Mouse (Mus musculus) cerebellum, adult 2 months (tissue): Measurements from ENCODE around the gene Gpcpd1. TPM values are rescaled to one million over a fixed set of nuclear protein-coding genes. Genes with fewer than 3 reads are reported as not detected.
"Not testable (repeated sequence)": the region's sequence is repeated elsewhere in the genome, so short reads cannot be mapped to it uniquely, and the experiment has no call there.

Experiments
- DNase-seq, 2 experiments: peaks; one replicate each; pipeline ENCODE4 v3.0.0; 2021
- H3K27ac ChIP-seq: fragments of 200-500 bp; 2 replicates; pipeline ENCODE4 v1.5.1; 2012; ENCODE audit warnings: low read length, control low read depth, inconsistent platforms; ENCODE audit not compliant: insufficient read depth
- H3K27me3 ChIP-seq: fragments of 200-500 bp; 2 replicates; pipeline ENCODE4 v1.6.1; 2012; ENCODE audit warnings: inconsistent platforms, mild to moderate bottlenecking, low read length, moderate library complexity; ENCODE audit not compliant: control insufficient read depth, insufficient read depth
- H3K4me1 ChIP-seq: fragments of 200-500 bp; 2 replicates; pipeline ENCODE4 v1.6.1; 2011; ENCODE audit warnings: low read length; ENCODE audit not compliant: control insufficient read depth, insufficient read depth
- H3K4me3 ChIP-seq: fragments of 200-500 bp; replicated peaks from 2 replicates; pipeline ENCODE3; 2011; ENCODE audit warnings: mild to moderate bottlenecking, low read depth, low read length, control low read depth; ENCODE audit not compliant: insufficient read depth
- CTCF ChIP-seq: fragments of 200-500 bp; IDR thresholded peaks from 2 replicates; pipeline ENCODE4 v1.5.1; 2011; ENCODE audit warnings: low read depth, mild to moderate bottlenecking, control low read depth, low read length, moderate library complexity, borderline replicate concordance; ENCODE audit not compliant: insufficient read depth
- POLR2A ChIP-seq: fragments of 200-500 bp; IDR thresholded peaks from 2 replicates; pipeline ENCODE4 v1.6.1; 2011; ENCODE audit warnings: low read length, control low read depth, borderline replicate concordance; ENCODE audit not compliant: insufficient read depth
- WGBS: fragments of 180-500 bp; shearing (Covaris S2); methylation state at CpG from one replicate; pipeline ENCODE4 v1.1.7; 2018; 5-methylcytosine and 5-hydroxymethylcytosine counted together
- polyA plus RNA-seq: library from polyadenylated mRNA; depleted of rRNA; stranded (reverse); fragments of >200 nt; gene quantifications from 2 replicates; pipeline ENCODE4 v1.2.3, GENCODE M21; 2012

Gpcpd1 gene
- polyA plus RNA-seq, 1 experiment: 81.5 TPM

DNA sequence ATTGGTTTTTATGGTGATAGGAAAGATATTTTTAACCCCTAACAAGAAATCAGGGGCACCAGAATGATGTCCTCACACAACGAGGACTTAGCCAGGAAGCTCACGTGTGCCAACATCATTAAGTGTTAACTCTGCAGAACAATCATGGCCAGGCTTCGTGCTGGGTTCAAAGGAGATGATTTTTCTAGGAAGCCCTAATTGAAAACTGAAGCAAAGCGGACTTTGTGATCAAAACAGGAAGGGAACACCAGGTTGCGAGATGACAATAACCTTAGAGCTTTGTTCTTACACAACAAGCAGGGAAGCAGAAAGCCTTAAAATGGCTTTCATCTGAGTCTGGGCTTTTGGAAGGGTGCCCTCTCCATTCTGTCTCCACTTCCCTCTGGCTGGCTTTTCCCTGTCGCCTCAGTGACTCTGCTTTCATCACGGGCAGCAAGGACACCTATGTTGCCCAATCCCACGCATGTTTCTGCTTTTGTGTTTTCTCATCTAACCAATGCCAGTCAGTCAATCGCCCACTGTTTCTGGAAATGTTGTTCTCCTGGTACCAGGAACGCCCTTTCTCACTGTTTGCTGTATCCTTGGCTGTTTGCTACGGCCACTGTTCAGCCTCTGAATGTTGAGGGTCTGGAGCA lies 8.2 kb upstream of the Gpcpd1 start:
- 27% methylated on average over 11 of the region's 11 CpGs for WGBS
- TF ChIP-seq POLR2A (no peak), CTCF (no peak)
- no peaks in the 10 kb centered on the region for H3K27me3 ChIP-seq
- peak in 1 of 2 experiments; percentile 26 for DNase-seq
- no peak overlapping the region for H3K27ac ChIP-seq
- no peak overlapping the region for H3K4me3 ChIP-seq
- H3K4me1 ChIP-seq: peaks cover 3% of the 10 kb centered on the region; the same call in 1 of the 2 replicates

DNA sequence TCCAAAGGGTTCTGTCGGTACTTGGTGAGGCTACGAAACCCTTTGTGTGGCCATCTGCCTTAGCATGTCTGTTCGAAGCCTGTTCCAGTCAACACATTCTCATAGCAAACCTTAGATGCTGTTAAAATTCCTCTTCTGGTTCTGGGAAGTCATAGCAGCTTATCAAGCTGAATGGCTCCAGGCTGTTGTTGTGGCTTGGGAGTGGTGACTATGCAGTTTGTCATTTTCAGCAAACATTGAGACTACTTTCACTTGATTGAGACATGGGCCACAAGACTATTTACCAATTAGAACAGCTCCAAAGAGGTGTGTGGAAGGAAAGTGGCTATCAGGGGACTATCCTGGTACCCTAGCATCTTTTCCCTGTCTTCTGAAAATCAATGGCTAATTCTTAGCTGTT lies 4.6 kb upstream of the Gpcpd1 start:
- no peak overlapping the region for H3K4me3 ChIP-seq
- no peak overlapping the region for H3K27ac ChIP-seq
- peaks cover 3% of the 10 kb centered on the region; the same call in 1 of the 2 replicates for H3K4me1 ChIP-seq
- TF ChIP-seq CTCF (no peak), POLR2A (no peak)
- no peaks in the 10 kb centered on the region for H3K27me3 ChIP-seq
- WGBS: 92% methylated on average over 3 of the region's 3 CpGs
- DNase-seq: no peak

- H3K27me3 ChIP-seq, H3K27ac ChIP-seq, H3K4me3 ChIP-seq, H3K4me1 ChIP-seq, DNase-seq: not testable (repeated sequence)
- WGBS: 81% methylated on average over 3 of the region's 3 CpGs
Measured at GRCm38 (mm10) chr2:132591579-132591978, 4.0 kb upstream of the Gpcpd1 start.

DNA sequence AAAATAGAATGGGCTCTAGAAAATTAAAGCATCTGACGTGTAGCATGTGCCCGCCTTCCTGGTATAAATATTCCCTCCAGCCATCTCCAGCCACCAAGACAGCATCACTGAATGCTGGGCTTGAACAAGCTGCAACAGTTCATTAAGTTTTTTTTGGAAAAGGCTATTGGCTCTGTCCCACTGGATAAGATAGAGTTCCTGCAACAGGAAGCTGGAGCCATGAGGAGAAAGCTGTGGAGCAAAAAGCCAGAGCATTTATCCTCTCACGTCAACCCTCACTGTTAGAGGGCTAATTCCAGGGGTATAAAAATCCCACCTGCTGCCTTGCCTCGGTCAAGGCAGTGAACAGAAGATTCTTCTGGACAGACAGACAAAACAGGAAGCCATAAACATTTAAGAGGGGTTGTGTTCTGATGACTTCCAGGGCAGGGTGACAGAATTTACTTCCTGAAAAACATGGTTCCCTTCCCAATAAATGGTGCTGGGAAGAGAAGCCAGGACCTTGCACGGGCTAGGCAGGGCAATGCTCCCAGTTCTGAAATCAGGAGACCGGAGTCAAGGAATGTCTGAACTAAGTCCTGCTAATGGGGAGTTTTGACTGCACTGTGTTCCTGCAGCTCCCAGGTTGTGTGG lies 2.5 kb upstream of the Gpcpd1 start:
- TF ChIP-seq CTCF (no peak), POLR2A (no peak)
- H3K4me1 ChIP-seq: no peaks in the 10 kb centered on the region
- no peak overlapping the region for H3K4me3 ChIP-seq
- no peaks in the 10 kb centered on the region for H3K27me3 ChIP-seq
- DNase-seq: no peak
- 76% methylated on average over 6 of the region's 6 CpGs for WGBS
- no peak overlapping the region for H3K27ac ChIP-seq

GRCm38 (mm10) chr2:132586006-132586405 lies 1.5 kb downstream of the Gpcpd1 start:
- TF ChIP-seq POLR2A: no peak
- no peak for TF ChIP-seq CTCF
- Histone ChIP-seq H3K27me3 (no peaks in the 10 kb centered on the region), H3K27ac (no peak overlapping the region), H3K4me1 (no peaks in the 10 kb centered on the region), H3K4me3 (no peak overlapping the region)
- no peak for DNase-seq
- WGBS: 73% methylated on average over 3 of the region's 3 CpGs

DNA sequence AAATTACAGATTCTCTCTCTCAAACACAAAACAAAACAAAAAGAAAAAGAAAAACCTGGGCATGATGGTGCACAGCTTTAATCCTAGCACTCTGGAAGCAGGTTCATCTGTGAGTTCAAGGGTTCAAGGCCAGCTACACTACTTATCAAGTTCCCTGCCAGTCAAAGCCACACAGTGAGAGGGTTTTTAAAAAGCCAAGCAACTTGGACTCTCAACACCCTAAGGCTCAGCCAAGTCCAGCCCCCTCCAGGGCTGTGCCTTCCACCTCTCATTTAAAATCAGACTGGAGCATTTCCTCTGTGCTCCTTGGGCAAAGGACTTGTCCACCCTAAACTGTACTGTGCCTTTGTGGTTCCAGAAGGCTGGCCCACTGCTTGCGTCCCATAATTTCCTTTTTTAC lies 3.3 kb downstream of the Gpcpd1 start:
- H3K27ac ChIP-seq: no peak overlapping the region

DNA sequence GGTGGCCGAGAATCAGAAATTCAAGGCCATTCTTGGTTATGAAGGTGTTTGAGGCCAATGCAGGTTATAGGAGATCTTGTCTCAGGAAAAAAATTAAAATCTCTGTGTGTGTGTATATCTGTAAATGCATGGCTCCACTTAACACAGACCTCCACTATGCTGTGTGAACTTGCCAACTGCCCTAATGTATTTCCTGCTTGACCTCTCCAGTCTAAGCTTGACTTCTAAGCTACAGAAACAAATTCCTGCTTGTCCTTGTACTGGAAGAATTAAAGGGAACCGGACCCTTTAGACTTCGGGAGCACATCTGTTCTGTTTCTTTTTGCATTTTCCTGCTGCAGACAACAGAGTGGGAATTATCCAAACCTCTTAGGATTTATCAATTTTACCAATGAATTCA lies 4.4 kb downstream of the Gpcpd1 start:
- Histone ChIP-seq H3K27ac (no peak overlapping the region), H3K27me3 (no peaks in the 10 kb centered on the region), H3K4me3 (no peak overlapping the region), H3K4me1 (no peaks in the 10 kb centered on the region)
- no peak for DNase-seq
- WGBS: 66% methylated on average over 3 of the region's 3 CpGs
- TF ChIP-seq POLR2A (no peak), CTCF (no peak)

More for the DNA sequence above, 3.3 kb downstream of the Gpcpd1 start:
- Histone ChIP-seq H3K4me3 (no peak overlapping the region), H3K27me3 (no peaks in the 10 kb centered on the region), H3K4me1 (no peaks in the 10 kb centered on the region)
- no peak for DNase-seq
- WGBS: 74% methylated on average over 1 of the region's 1 CpGs
- TF ChIP-seq CTCF (no peak), POLR2A (no peak)

DNA sequence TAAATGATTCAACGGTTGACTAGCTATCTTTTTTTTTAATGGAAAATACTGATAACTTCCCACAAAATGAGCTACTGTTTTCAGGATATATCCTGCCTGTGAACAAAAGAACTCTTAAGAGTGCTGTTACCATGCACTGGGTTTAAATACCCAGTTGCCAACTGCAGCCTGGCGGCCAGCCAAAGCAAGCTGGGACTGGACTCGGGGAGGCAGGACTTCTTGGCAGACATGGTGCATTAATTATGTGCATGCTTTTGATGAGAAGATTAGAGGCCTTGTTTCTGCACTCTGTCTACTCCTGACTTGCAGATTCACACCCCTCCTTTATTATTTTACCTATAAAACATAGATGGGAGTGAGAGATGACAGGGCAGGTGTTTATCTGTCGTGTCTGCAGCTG lies 5.3 kb downstream of the Gpcpd1 start:
- no peaks in the 10 kb centered on the region for H3K27me3 ChIP-seq
- H3K4me3 ChIP-seq: no peak overlapping the region
- H3K4me1 ChIP-seq: no peaks in the 10 kb centered on the region
- 23% methylated on average over 4 of the region's 4 CpGs for WGBS
- TF ChIP-seq POLR2A (no peak), CTCF (no peak)
- H3K27ac ChIP-seq: no peak overlapping the region
- peak; percentile 42 to 57 for DNase-seq

DNA sequence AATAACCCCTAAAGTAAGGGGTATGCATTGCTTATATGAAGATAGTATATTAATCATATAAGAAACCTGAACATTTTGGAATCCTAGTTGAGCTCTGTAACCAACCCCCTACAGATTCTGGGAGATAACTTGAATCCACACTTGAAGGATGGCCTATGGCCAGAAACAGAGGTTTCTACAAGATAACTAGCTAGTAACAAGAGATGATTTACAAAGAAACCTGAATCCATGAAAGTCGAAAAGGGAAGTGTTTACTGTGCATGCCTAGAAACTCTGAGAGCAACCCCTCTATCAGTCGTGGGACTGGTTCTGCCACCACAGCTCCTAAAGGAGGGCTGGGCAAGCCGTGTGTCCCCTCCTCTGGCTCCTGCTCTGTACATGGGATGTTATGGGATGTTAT lies 7.8 kb downstream of the Gpcpd1 start:
- H3K4me3 ChIP-seq: no peak overlapping the region
- TF ChIP-seq CTCF (no peak), POLR2A (no peak)
- WGBS: 82% methylated on average over 3 of the region's 3 CpGs

More for the DNA sequence above, 7.8 kb downstream of the Gpcpd1 start:
- H3K27me3 ChIP-seq: no peaks in the 10 kb centered on the region
- no peak for DNase-seq
- no peak overlapping the region for H3K27ac ChIP-seq
- no peaks in the 10 kb centered on the region for H3K4me1 ChIP-seq
